Mouse (Mus musculus) naive thymus-derived CD4-positive, alpha-beta T cell, adult 2 months (primary cell): Measurements from ENCODE around the gene Myo15b.

Source experiments
- DNase-seq: peaks from one replicate; pipeline ENCODE4 v3.0.0-alpha.2; 2011; ENCODE audit warnings: low read depth

Myo15b gene

DNA sequence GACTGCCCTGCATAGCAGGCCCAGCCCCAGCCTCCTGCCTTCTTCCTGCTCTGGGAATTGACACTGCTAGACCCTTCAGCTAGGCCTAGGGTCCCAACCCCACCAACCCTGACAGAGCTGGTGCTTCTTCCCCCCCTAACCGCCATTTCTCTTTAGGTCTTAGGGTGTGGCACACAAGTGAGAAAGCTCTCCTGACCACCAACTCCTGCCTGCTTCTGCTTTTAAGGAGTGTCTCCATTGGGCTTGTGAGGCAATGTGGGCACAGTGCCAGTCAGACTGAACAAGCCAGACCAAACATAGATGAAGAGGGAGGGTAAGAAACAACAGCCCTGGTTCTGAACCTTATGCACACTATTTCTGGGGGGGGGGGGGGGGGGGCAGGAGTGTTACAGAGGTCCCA lies 44.6 kb downstream of the Myo15b start:
- no peak for DNase-seq

DNA sequence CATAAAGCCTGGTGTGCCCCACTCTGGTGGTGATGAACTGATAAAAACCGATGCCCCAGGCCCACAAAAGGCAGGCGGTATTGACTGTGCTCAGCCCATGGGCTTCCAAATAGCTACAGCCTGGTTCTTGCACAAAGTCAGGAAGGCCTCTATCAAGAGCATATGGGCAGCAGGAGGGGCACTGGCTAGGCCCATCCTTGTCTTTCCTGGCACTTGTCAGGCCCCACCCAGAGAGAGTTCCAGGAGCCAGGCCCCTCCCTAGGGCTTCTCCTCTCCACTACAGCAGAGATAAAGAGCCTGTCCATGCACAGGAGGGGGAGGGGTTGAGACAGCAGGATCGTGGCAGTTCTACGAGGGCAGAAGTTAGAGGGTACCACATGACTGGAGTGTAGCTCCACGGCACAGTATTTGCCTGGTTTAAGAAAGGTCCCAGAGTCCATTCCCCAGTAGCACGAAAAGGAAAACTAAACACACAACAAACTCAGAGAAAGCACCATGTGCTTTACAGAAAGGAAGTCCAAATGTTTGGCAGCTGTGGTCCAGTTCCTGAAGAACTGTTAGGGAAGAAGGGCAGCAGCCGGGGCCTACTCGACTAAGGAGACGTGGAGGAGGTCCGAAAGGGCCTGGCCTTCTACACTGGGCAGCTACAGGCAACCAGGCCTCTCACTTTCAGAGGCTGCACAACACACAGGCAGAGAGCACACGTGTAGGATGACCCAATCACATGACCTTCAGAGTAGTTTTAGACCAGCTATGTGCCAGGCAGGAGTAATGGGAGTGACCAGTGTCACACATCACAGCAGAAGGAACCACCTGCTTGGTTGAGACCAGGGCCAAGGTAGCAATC lies 45.4 kb downstream of the Myo15b start:
- no peak for DNase-seq

DNA sequence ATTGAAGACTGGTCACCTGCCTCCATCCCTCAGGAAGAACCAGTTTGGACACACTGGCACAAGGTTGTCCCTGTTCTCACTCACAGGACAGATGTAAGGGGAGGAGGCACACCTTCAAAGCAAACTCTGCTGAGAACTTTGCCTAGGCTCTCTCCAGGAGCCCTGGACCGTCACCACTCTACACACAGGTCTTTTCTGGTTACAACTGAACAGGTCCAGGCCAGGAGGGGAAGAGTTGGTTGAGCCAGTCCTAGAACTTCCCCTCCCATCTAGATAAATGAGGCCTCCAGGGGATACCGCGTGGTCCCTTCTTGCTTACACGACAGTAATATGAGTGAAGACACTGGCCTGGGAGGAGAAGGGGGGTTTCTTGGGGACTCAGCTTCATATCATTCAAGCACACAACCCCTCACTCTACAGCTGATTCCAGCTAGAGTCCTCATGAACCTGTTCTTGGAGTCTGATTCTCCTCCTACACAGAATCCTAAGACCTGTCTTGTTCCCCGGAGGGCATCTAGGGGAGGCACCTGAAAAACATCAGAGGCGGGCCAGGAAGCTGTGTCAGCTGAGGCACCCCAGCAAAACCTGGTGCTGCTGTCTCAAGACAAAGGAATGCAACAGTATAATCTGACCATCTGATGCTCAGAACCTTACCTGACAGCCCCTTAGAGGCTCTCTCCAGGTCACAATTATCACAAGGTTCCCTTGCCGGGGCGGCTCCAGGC lies 46.2 kb downstream of the Myo15b start:
- DNase-seq, result no peak

DNA sequence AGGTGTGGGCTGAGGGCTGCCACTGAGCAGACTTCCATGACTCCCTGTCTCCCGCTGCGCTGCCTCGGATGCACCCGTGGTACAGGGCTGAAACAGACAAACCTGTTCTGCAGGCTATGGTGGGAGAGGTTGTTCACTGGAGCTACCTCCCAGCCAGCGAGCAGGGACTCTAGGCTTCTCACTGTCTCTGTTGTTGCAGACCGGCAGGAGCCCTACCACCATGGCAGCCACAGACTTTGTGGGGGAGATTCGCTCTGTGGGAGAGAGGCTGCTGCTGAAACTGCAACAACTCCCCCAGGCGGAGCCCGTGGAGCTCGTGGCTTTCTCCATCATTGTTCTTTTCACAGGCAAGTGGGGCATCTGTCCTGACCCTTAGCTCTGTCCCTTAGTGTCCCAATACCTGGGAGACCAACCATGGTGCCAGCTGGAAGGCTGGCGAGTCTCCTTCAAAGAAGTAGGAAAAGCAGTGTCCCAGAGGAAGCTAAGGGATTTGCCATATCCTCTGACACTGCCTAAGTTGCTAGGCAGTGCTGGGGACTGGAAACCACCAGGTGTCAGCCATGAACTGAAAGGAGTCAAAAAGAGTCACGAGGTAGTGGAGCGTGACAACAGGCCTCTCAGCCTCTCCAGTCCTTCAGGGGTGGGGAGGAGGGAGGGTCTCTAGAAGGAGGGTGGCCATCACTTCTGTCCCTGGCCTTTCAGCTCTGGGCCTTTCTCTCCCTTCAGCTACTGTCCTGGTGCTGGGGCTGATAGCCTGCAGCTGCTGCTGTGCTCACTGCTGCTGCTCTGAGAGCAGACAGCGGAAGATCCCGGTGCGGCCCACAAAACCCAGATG lies 47.0 kb downstream of the Myo15b start:
- DNase-seq, result no peak

DNA sequence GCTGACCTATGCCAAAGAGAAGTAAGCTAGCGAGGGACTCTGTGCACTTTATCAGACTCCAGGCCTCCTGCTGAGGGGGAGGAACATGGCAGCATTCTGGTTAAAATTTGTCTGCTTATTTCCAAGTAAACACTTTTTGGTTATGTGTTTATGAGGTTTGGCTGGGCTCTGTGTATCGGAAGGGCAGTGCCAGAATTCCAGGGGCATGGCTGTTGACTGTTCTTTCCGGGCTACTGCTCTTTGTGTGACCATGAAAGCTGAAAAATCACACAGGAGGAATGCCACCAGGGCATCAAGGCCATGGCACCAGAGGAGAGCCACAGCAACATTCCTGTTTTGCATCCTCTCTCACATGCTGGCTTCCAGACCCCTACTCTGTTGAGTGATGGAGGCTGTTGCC lies 47.9 kb downstream of the Myo15b start:
- DNase-seq, result no peak

DNA sequence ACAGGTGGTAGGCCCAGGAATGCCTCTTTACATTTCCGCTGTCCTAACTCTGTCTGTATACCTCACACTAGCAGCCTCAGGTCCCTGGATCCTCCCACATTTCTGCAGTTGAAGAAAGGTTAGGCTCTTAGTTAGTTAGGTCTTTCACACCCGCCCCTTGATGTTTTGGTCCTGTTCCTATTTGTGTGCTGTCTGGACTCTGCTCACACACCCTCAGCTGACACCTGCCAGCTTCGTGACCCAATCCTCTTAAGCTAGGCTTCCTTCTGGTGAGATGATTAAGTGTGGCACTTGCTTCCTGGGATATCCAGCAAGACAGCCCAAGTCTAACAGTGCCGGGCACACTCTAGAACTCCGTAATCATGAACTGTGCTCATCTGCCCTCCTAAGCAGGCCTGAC lies 48.3 kb downstream of the Myo15b start:
- no peak for DNase-seq

DNA sequence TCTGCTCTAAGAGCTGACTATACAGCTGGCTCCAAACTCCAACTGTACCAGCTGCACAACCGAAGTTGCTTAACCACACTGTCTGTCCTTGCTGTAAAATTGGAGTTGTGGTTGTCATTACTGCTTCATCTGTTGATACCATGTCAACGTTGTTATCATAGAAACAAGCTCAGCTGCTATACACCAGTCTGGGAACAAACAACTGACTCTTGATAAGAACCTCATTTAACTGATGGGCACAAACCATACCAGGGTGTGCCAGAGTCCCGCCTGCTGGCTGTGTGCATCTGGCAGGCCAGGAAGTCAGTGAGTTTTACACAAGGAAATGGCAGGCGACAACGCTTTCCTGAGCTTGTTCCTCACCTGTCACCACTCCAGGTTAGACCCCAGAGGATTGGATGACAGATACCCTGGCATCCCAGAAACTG lies 52.9 kb downstream of the Myo15b start:
- no peak for DNase-seq

DNA sequence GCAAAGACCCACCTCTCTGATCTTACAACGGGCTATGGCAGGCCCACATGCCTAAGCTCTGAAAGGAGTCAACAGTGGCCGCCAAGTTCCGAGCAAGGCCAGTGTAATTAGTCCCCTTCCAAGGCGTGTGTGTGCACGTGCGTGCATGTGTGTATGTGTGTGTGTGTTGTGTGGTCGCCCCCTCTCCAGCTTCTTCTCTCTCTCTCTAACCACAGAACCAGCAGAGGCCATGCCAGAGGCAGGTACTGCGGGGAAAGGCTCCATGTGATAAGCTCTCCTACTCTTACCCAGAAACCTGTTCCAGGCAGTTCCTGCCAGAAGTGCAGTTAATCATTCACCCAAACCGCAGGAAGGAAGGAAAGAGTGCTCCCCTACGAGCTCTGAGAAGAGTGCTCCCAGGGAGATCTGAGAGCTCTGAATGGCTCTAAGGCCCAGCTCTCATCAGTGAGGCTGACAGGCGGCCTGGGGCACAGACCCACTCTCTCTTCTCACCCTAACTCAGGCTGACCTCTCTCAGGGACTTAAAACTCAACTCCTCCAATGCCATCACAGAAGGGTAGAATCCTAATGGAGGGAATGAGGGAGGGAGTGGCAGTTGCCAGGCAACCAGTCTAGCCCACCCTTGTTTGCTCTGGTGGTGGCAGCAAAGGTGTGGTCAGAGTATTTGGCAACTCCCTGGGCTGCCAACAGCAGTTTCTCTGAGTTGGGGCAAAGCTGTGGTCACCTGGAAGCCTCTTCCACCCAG lies 53.6 kb downstream of the Myo15b start, which contains the start of gene Smim6:
Smim6 (plus strand) TSS at position 386 of the 745 bp plus-strand sequence.
- no peak for DNase-seq

DNA sequence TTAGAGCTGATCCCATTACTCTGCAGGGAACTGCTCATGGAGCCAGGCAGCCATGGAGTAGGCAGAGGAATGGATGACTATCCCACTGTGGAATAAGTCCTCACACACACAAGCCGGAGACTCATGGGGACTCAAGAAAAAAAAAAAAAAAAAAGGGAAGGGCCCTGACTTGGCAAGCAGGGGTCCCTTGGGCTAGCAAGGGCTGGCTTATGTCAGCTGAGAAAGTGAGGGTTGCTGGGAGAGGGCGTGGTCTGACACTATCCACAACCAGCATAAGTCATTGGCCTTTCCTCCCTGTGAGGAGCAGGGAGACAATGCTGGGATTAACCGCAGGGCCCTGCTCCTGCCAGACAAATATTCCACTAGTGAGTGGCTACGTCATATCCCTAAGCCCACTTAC lies 58.4 kb downstream of the Myo15b start:
- no peak for DNase-seq

DNA sequence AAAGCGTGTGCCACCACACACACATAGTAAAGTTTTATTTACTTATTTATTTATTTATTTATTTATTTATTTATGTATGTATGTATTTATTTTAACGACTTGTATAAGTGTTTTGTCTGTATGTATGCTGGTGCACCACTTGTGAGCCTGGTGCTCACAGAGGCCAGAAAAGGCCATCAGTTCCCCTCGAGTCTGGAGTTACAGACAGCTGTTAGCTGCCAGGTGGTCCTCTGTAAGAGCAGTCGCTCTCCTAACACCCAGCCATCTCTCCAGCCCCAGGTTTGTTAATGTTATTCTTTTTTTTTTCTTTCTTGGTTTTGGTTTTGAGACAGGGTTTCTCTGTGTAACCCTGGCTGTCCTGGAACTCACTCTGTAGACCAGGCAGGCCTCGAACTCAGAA lies 60.4 kb downstream of the Myo15b start:
- DNase-seq, result no peak

DNA sequence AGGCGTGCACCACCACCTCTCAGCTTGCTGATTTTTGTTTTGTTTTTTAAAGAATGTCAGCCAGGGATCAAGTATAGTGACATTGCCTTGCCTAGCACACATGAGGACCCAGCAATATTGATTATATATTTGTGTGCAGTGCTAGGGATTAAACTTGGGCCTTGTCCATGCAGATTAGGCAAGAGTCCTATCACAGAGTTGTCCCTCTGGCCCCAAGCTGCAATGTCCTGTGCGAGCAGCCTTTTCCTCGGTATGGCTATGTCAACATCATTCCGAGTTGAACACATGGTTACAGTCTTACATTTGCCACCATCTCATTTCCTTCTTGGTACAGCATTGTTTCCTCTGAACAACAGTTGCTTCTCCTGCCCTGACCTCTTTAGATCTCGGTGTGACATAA lies 60.9 kb downstream of the Myo15b start:
- no peak for DNase-seq

DNA sequence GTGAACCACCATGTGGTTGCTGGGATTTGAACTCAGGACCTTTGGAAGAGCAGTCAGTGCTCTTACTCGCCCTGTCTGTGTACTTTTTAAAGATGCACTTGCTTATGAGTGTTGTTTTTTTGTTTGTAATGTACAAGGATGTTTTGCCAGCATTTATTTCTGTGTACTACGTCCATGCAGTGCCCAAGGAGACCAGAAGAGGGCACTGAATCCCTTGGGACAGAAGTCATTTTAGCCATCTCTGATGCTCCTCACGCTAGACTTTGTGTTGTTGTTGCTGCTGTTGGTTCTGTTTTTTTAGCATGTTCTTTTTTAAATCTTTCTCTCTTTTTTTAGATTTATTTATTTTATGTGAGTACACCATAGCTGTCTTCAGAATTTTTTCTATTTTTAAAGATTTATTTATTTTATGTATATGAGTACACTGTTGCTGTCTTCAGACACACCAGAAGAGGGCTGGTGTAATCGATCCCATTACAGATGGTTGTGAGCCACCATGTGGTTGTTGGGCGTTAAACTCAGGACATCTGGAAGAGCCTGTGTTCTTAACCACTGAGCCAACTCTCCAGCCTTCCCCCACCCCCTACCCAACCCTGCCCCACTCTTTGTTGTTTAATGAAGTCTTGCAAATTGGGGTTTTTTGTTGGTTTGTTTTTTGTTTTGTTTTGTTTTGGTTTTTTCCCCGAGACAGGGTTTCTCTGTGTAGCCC lies 62.1 kb downstream of the Myo15b start:
- peak; percentile 69 for DNase-seq

DNA sequence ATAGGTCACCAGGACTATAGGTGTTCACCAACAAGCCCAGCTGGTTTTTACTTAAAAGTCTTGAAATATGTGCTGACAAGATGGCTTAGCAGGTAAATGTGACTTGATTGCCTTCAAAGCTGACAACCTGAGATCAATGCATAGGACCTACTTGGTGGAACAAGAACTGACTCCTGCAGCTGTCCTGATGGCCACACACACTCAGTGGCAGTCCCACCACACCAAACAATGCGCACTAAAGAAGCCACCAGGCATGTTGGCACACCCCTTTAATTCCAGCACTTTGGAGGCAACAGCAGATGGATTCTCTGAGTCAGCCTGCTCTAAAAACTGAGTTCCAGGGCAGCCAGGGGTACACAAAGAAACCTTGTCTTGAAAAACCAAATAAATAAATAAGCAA lies 63.8 kb downstream of the Myo15b start:
- no peak for DNase-seq

DNA sequence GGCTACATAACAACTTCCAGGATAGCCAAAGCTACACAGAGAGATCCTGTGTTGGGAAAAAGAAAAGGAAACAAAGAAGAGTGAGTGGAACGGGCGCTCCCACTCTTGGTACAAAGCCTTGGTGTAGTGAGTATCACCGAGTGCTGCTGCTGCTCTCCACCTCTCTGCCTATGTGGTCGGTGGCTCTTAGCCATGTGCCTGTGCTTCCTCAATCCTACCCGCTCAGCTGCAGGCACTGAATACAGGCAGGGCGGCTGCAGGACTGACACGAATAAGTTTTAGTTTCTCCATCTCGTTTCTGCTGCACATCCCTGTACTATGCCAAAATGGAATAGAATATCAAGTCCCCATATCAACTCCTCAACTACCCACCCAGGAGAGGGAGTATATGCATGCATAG lies 70.8 kb downstream of the Myo15b start:
- no peak for DNase-seq

DNA sequence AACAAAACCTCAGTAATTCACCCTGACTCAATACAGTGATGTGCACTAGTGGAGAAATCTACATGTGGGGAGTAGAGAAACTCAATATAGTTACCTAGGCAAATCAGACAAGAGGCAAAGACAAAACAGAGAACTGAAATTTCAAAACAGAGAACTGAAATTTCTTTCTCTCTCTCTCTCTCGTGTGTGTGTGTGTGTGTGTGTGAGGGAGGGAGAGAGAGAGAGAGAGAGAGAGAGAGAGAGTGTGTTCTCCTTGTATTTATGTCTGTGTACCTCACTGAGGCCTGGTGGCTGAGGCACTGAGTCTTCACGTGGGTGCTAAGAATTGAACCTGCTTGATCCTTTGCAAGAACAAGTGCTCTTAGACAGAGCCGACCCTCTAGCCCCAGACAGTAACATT lies 71.6 kb downstream of the Myo15b start:
- DNase-seq, result no peak

DNA sequence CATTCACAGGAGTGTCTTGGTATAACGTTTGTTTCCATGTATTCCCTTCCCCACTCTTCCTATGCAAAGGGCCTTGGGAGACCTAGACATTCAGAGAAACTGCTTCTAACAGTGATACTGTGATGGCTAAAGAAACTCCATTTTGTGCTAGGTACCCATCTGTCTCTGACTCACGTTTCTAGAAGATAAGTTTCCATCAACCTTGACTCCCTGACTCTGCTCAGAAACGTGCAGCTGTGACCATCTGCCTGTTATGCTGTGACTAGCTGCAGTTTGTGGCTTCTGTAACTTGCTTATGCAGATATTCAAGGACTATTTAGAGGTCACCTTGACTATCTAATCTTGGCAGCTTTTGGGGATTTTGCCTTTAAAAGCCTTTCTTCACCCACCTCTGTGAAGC lies 73.0 kb downstream of the Myo15b start:
- no peak for DNase-seq

DNA sequence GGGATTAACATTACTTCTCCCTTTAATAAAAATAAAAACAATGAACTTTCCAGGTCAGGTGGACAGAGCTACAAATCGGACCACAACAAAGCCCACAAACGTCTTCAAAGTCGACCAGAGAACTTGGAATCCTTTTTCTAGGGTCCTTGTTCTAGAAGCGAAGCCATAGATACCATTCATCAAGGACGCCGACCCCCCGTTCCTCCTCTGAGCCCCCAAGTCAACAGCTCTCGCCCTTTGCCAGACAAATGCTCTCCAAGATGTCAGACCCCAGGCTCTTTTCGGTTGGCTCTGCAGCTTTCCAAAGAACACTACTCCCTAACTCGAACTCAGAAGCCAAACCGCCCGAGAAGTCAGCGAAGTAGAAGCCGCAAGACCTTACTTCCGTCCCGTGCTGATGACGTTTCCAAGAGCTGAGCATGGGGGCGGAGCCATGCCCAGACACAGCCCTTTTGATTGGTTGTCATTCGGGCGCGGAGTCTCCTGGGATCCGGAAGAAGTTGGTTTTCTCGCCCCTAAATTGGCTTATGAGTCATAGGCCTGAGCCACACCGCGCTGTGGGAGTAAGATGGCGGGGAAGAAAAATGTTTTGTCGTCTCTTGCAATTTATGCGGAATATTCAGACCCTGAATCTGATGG lies 75.0 kb downstream of the Myo15b start, which contains the start of the genes Sap30bp and Recql5:
Sap30bp (plus strand) TSS at position 175 of the 639 bp plus-strand sequence.
Recql5 (minus strand) TSS at position 370 of the 639 bp plus-strand sequence.
- DNase-seq, result peak; percentile 99

DNA sequence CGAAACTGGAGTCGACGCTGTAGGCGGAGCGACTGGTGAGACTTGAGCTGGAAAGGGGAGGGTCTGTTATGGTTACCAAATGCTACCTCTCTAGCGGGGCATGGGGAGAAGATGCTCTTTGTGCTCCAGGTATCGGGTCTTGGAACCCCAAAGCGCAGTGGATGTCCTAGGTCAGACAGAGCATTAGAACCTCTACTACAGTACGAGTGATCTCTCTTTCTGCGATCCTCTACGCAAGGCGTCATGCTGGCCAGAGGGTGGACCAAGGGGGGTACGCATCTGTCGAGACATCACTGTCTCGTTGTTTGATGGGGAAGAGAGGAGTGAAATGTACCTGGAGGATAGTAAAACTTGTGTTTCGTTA lies 75.5 kb downstream of the Myo15b start:
- DNase-seq, result no peak

DNA sequence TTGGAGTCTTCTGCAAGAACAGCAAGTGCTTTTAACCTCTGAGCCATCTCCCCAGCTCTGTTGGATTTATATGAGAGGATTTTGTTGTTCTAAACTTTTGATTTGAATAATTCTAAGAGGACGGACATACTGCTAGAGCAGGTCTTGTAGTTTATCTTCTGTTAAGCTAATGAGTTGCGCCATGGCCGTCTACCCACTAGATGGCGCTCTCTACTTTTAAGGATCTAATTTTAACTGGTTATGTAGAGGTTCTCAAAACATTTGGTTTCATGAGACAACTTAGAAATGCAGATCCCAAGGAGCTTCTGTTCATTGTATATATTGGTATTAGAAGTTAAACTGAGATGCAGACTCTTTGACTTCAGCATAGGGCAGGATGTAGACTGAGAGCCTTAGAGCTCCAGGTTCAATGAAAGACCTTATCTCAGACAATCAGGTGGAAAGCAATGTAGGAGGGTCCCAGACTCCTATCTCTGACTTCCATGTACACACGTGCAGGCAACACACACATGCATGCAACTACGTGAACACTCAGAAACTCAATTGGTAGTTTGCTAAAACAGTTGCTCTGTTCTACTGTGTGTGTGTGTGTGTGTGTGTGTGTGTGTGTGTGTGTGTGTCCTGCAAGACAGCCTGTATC lies 81.6 kb downstream of the Myo15b start:
- peak; percentile 85 for DNase-seq

DNA sequence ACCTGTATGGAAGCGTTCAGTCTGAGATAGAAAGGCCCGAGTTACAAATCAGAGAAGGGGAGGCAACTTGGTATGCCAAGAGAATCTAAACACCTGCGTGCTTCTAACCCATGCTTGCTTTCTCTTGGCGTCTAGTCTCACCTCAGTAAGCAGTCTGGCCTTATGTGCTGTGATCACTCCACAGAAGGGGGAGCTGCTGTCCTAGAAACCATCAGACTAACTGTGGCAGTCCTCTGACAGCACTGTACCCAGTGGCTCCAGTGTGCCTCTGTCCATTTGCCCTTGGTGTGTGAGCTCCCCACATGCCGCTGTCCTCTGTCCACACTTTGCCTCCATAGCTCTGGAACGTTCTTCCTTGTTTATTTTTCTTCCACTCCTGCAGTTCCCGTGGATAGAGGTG lies 83.8 kb downstream of the Myo15b start:
- no peak for DNase-seq
